Mouse (Mus musculus) hematopoietic stem cell, adult 5-6 weeks (primary cell): ENCODE data around the gene 4930451I11Rik. TPM values are rescaled to one million over a fixed set of nuclear protein-coding genes. Genes with fewer than 3 reads are reported as not detected.

Experiments used
- ATAC-seq, 2 experiments: fragments of 125-278 bp in 1 of 2; replicated peaks in 1 of 2; 2 replicates each; pipeline ENCODE4 v1.8.0; 2016 to 2017; ENCODE audit warnings: inconsistent platforms in 2 of 2, mild to moderate bottlenecking in 2 of 2, moderate number of reproducible peaks in 2 of 2, low read depth in 1 of 2, moderate TSS enrichment in 1 of 2; ENCODE audit not compliant: low FRiP score in 2 of 2, poor library complexity in 2 of 2, severe bottlenecking in 2 of 2, insufficient read depth in 1 of 2, low TSS enrichment in 1 of 2
- total RNA-seq: library from RNA; stranded (forward); fragments of 172-1452, 232-1000 nt; gene quantifications from 2 replicates; pipeline ENCODE4 v1.2.3, GENCODE M21; 2017

4930451I11Rik gene
- total RNA-seq, 1 experiment from 2014 or later = not detected

GRCm38 (mm10) chr7:126808703-126809455, 22.6 kb downstream of the 4930451I11Rik start:
- ATAC-seq = peak; percentile 85 to 86

- no peak for ATAC-seq
Observed at GRCm38 (mm10) chr7:126807405-126807804, 24.0 kb downstream of the 4930451I11Rik start.

GRCm38 (mm10) chr7:126806956-126807355, 24.5 kb downstream of the 4930451I11Rik start:
- ATAC-seq = no peak

- no peak for ATAC-seq
Observed at GRCm38 (mm10) chr7:126803751-126804150, 27.7 kb downstream of the 4930451I11Rik start.

- ATAC-seq = no peak
Observed at GRCm38 (mm10) chr7:126803181-126803580, 28.3 kb downstream of the 4930451I11Rik start.

- no peak for ATAC-seq
Observed at GRCm38 (mm10) chr7:126802134-126802889, 29.1 kb downstream of the 4930451I11Rik start.

- ATAC-seq = no peak
Observed at GRCm38 (mm10) chr7:126801057-126801422, 30.4 kb downstream of the 4930451I11Rik start.

GRCm38 (mm10) chr7:126800269-126801056, 31.0 kb downstream of the 4930451I11Rik start:
- no peak for ATAC-seq

- ATAC-seq = peak; percentile 65
Observed at GRCm38 (mm10) chr7:126799468-126800268, 31.8 kb downstream of the 4930451I11Rik start.

GRCm38 (mm10) chr7:126799050-126799467, 32.4 kb downstream of the 4930451I11Rik start:
- ATAC-seq = peak; percentile 81 to 84

- peak; percentile 50 to 56 for ATAC-seq
Observed at GRCm38 (mm10) chr7:126798127-126799049, 33.1 kb downstream of the 4930451I11Rik start.

- ATAC-seq = no peak
Observed at GRCm38 (mm10) chr7:126797411-126798126, 33.9 kb downstream of the 4930451I11Rik start, which contains the start of gene Fam57b. Fam57b (plus strand) TSS chr7:126797668.

- no peak for ATAC-seq
Observed at GRCm38 (mm10) chr7:126796350-126796932, 35.0 kb downstream of the 4930451I11Rik start.

GRCm38 (mm10) chr7:126795387-126796317, 35.8 kb downstream of the 4930451I11Rik start:
- ATAC-seq = no peak
